Mouse (Mus musculus): ENCODE results near the gene Clca3a1. TPM values are rescaled to one million over a fixed set of nuclear protein-coding genes. Genes with fewer than 3 reads are reported as not detected.
"Not testable (repeated sequence)": the region's sequence is repeated elsewhere in the genome, so short reads cannot be mapped to it uniquely, and the experiment has no call there.

Gene Clca3a1
- 18.8 and 20.5 TPM in 2 replicates for polyA plus RNA-seq (2014; fragmentation: Nextera tagmentation; extraction: Ambion mirVana)

- peak; percentile 84 for ATAC-seq (replicated peaks; ENCODE audit: insufficient number of reproducible peaks, low FRiP score, low TSS enrichment)
- H3K4me1 ChIP-seq (ENCODE audit: control insufficient read depth, insufficient read depth, low read length) = peaks cover 6% of the 10 kb centered on the region; the same call in 1 of the 2 replicates
- H3K27ac ChIP-seq (ENCODE audit: low read depth, low read length) = peak within 1 kb of the TSS; percentile 76
- H3K9ac ChIP-seq (ENCODE audit: low read depth, low read length) = no peak within 1 kb of the TSS
- peak within 1 kb of the TSS; percentile 45 for H3K4me2 ChIP-seq
- no peaks in the 10 kb centered on the region for H3K36me3 ChIP-seq (ENCODE audit: control insufficient read depth, insufficient read depth, low read length)
- H3K27me3 ChIP-seq (ENCODE audit: control insufficient read depth, insufficient read depth, low read length) = no peaks in the 10 kb centered on the region
- WGBS (ENCODE audit: insufficient replicate concordance) = 48% methylated on average over 9 of the region's 11 CpGs
- H3K9me3 ChIP-seq (replicated peaks; ENCODE audit: control insufficient read depth, low read length) = no peaks in the 10 kb centered on the region
- H3K4me3 ChIP-seq (ENCODE audit: low read depth, low read length) = 0 out of 2 replicates have a peak within 1 kb of the TSS, but pooled peaks have one; percentile 10
Measured at GRCm38 (mm10) chr3:144760592-144761309, at the start of gene Clca3a1. Gene Clca3a1, minus strand, starts transcription at chr3:144760977.

- 55% methylated on average over 14 of the region's 17 CpGs for WGBS (ENCODE audit: insufficient replicate concordance)
- H3K9me3 ChIP-seq (replicated peaks; ENCODE audit: control insufficient read depth, low read length); H3K4me3 ChIP-seq (ENCODE audit: low read depth, low read length); ATAC-seq (replicated peaks; ENCODE audit: insufficient number of reproducible peaks, low FRiP score, low TSS enrichment); H3K4me2 ChIP-seq; H3K4me1 ChIP-seq (ENCODE audit: control insufficient read depth, insufficient read depth, low read length); H3K27me3 ChIP-seq (ENCODE audit: control insufficient read depth, insufficient read depth, low read length); H3K9ac ChIP-seq (ENCODE audit: low read depth, low read length); H3K27ac ChIP-seq (ENCODE audit: low read depth, low read length); H3K36me3 ChIP-seq (ENCODE audit: control insufficient read depth, insufficient read depth, low read length): not testable (repeated sequence)
Measured at GRCm38 (mm10) chr3:144808153-144808925, 47.6 kb upstream of the Clca3a1 start.

GRCm38 (mm10) chr3:144806626-144807025, 45.8 kb upstream of the Clca3a1 start:
- H3K4me3 ChIP-seq (ENCODE audit: low read depth, low read length); H3K9me3 ChIP-seq (replicated peaks; ENCODE audit: control insufficient read depth, low read length); H3K4me1 ChIP-seq (ENCODE audit: control insufficient read depth, insufficient read depth, low read length); ATAC-seq (replicated peaks; ENCODE audit: insufficient number of reproducible peaks, low FRiP score, low TSS enrichment); H3K9ac ChIP-seq (ENCODE audit: low read depth, low read length); H3K4me2 ChIP-seq; H3K27ac ChIP-seq (ENCODE audit: low read depth, low read length); H3K27me3 ChIP-seq (ENCODE audit: control insufficient read depth, insufficient read depth, low read length); H3K36me3 ChIP-seq (ENCODE audit: control insufficient read depth, insufficient read depth, low read length): not testable (repeated sequence)
- 62% methylated on average over 2 of the region's 2 CpGs for WGBS (ENCODE audit: insufficient replicate concordance)

GRCm38 (mm10) chr3:144801861-144802260, 41.1 kb upstream of the Clca3a1 start:
- Histone ChIP-seq H3K27me3 (ENCODE audit: control insufficient read depth, insufficient read depth, low read length) (no peaks in the 10 kb centered on the region), H3K4me1 (ENCODE audit: control insufficient read depth, insufficient read depth, low read length) (no peaks in the 10 kb centered on the region), H3K9ac (ENCODE audit: low read depth, low read length) (no peak overlapping the region), H3K4me2 (no peak overlapping the region), H3K4me3 (ENCODE audit: low read depth, low read length) (no peak overlapping the region), H3K9me3 (replicated peaks; ENCODE audit: control insufficient read depth, low read length) (no peaks in the 10 kb centered on the region), H3K36me3 (ENCODE audit: control insufficient read depth, insufficient read depth, low read length) (no peaks in the 10 kb centered on the region), H3K27ac (ENCODE audit: low read depth, low read length) (no peak overlapping the region)
- WGBS (ENCODE audit: insufficient replicate concordance) = 34% methylated on average over 8 of the region's 8 CpGs
- ATAC-seq (replicated peaks; ENCODE audit: insufficient number of reproducible peaks, low FRiP score, low TSS enrichment) = 0 out of 2 replicates have a peak, but pooled peaks have one; percentile 57

- Histone ChIP-seq H3K4me2 (no peak overlapping the region), H3K27ac (ENCODE audit: low read depth, low read length) (no peak overlapping the region), H3K9me3 (replicated peaks; ENCODE audit: control insufficient read depth, low read length) (no peaks in the 10 kb centered on the region), H3K36me3 (ENCODE audit: control insufficient read depth, insufficient read depth, low read length) (no peaks in the 10 kb centered on the region), H3K4me1 (ENCODE audit: control insufficient read depth, insufficient read depth, low read length) (no peaks in the 10 kb centered on the region), H3K27me3 (ENCODE audit: control insufficient read depth, insufficient read depth, low read length) (no peaks in the 10 kb centered on the region), H3K4me3 (ENCODE audit: low read depth, low read length) (no peak overlapping the region), H3K9ac (ENCODE audit: low read depth, low read length) (no peak overlapping the region)
- ATAC-seq (replicated peaks; ENCODE audit: insufficient number of reproducible peaks, low FRiP score, low TSS enrichment) = no peak
- 80% methylated on average over 11 of the region's 11 CpGs for WGBS (ENCODE audit: insufficient replicate concordance)
Measured at GRCm38 (mm10) chr3:144785181-144786148, 24.7 kb upstream of the Clca3a1 start.

GRCm38 (mm10) chr3:144765161-144765560, 4.4 kb upstream of the Clca3a1 start:
- H3K4me2 ChIP-seq = no peak overlapping the region
- WGBS (ENCODE audit: insufficient replicate concordance) = 83% methylated on average over 4 of the region's 4 CpGs
- no peak overlapping the region for H3K27ac ChIP-seq (ENCODE audit: low read depth, low read length)
- no peak overlapping the region for H3K9ac ChIP-seq (ENCODE audit: low read depth, low read length)
- no peak overlapping the region for H3K4me3 ChIP-seq (ENCODE audit: low read depth, low read length)
- H3K36me3 ChIP-seq (ENCODE audit: control insufficient read depth, insufficient read depth, low read length) = no peaks in the 10 kb centered on the region
- no peaks in the 10 kb centered on the region for H3K9me3 ChIP-seq (replicated peaks; ENCODE audit: control insufficient read depth, low read length)
- H3K27me3 ChIP-seq (ENCODE audit: control insufficient read depth, insufficient read depth, low read length) = no peaks in the 10 kb centered on the region
- ATAC-seq (replicated peaks; ENCODE audit: insufficient number of reproducible peaks, low FRiP score, low TSS enrichment) = no peak
- peaks cover 6% of the 10 kb centered on the region; the same call in 1 of the 2 replicates for H3K4me1 ChIP-seq (ENCODE audit: control insufficient read depth, insufficient read depth, low read length)

GRCm38 (mm10) chr3:144761454-144761853, 677 bp upstream of the Clca3a1 start:
- Histone ChIP-seq H3K4me1 (ENCODE audit: control insufficient read depth, insufficient read depth, low read length) (peaks cover 6% of the 10 kb centered on the region; the same call in 1 of the 2 replicates), H3K4me2 (peak overlapping the region; percentile 45), H3K9ac (ENCODE audit: low read depth, low read length) (no peak overlapping the region), H3K27me3 (ENCODE audit: control insufficient read depth, insufficient read depth, low read length) (no peaks in the 10 kb centered on the region), H3K36me3 (ENCODE audit: control insufficient read depth, insufficient read depth, low read length) (no peaks in the 10 kb centered on the region), H3K27ac (ENCODE audit: low read depth, low read length) (peak overlapping the region; percentile 76; the same call in 1 of the 2 replicates), H3K4me3 (ENCODE audit: low read depth, low read length) (no peak overlapping the region), H3K9me3 (replicated peaks; ENCODE audit: control insufficient read depth, low read length) (no peaks in the 10 kb centered on the region)
- WGBS (ENCODE audit: insufficient replicate concordance) = 51% methylated on average over 6 of the region's 6 CpGs
- ATAC-seq (replicated peaks; ENCODE audit: insufficient number of reproducible peaks, low FRiP score, low TSS enrichment) = no peak

GRCm38 (mm10) chr3:144759719-144760118, 1.1 kb downstream of the Clca3a1 start:
- Histone ChIP-seq H3K9ac (ENCODE audit: low read depth, low read length) (no peak overlapping the region), H3K27me3 (ENCODE audit: control insufficient read depth, insufficient read depth, low read length) (no peaks in the 10 kb centered on the region), H3K4me2 (peak overlapping the region; percentile 20), H3K27ac (ENCODE audit: low read depth, low read length) (no peak overlapping the region), H3K36me3 (ENCODE audit: control insufficient read depth, insufficient read depth, low read length) (no peaks in the 10 kb centered on the region), H3K9me3 (replicated peaks; ENCODE audit: control insufficient read depth, low read length) (no peaks in the 10 kb centered on the region), H3K4me1 (ENCODE audit: control insufficient read depth, insufficient read depth, low read length) (peaks cover 6% of the 10 kb centered on the region; the same call in 1 of the 2 replicates), H3K4me3 (ENCODE audit: low read depth, low read length) (0 out of 2 replicates have a peak overlapping the region, but pooled peaks have one; percentile 2)
- ATAC-seq (replicated peaks; ENCODE audit: insufficient number of reproducible peaks, low FRiP score, low TSS enrichment) = no peak
- WGBS (ENCODE audit: insufficient replicate concordance) = 74% methylated on average over 3 of the region's 3 CpGs

Data from heart, embryonic 11.5 days (tissue).